Mouse (Mus musculus): ENCODE results near the gene A130010J15Rik.

DNA sequence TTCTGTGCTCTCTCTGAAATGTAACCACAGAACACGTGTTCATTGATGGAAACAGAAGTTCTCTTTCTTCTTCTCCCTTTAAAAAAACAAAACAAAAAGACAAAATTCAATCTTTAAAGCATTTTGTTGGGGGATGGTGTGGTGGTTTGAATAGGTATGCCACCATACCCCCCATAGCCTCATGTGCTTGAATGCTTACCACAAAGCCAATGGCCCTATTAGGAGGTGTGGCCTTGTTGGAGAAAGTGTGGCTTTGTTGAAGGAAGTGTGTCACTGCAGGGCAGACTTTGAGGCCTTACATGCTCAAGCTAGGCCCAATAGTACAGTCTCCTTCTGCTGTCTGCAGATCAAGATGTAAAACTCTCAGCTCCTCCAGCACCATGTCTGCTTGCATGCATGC is 21.4 kb upstream of the A130010J15Rik start:
- TF ChIP-seq CTCF (IDR thresholded peaks at IDR 0.05; ENCODE audit: low read depth) (no peak), EP300 (IDR thresholded peaks at IDR 0.05; ENCODE audit: low read depth) (no peak)
